Mouse (Mus musculus): ENCODE measurements around the gene Fignl1. TPM values are rescaled to one million over a fixed set of nuclear protein-coding genes. Genes with fewer than 3 reads are reported as not detected.

The Fignl1 gene
- polyA plus RNA-seq, 1 experiment from 2014 or later: 66.4 TPM

- no peaks in the 10 kb centered on the region; the same call in 1 of the 2 replicates for H3K4me1 ChIP-seq (replicated peaks; ENCODE audit: control insufficient read depth, insufficient read depth, low read length)
- no peaks in the 10 kb centered on the region for H3K36me3 ChIP-seq (ENCODE audit: control insufficient read depth, insufficient read depth, low read length)
- under 1% methylated on average over 11 of the region's 11 CpGs for WGBS
- H3K27me3 ChIP-seq (ENCODE audit: control insufficient read depth, insufficient read depth, low read length): no peaks in the 10 kb centered on the region
- H3K9ac ChIP-seq (ENCODE audit: low read depth, low read length): peak overlapping the region; percentile 84
- H3K4me3 ChIP-seq (ENCODE audit: low read depth, low read length): peak overlapping the region; percentile 60
- peak overlapping the region; percentile 43 for H3K4me2 ChIP-seq (replicated peaks; ENCODE audit: low read depth, low read length)
- peak overlapping the region; percentile 95 for H3K27ac ChIP-seq (ENCODE audit: low read depth, low read length)
- DNase-seq (ENCODE audit: low spot score) (peak; percentile 70), ATAC-seq (ENCODE audit: low FRiP score) (peak; percentile 62)
- H3K9me3 ChIP-seq (ENCODE audit: control insufficient read depth, low read length): no peaks in the 10 kb centered on the region
Observed at GRCm38 (mm10) chr11:11809404-11810175, 828 bp upstream of the Fignl1 start.

GRCm38 (mm10) chr11:11808035-11808819 is 535 bp downstream of the Fignl1 start:
- DNase-seq (ENCODE audit: low spot score): no peak
- Histone ChIP-seq H3K4me1 (replicated peaks; ENCODE audit: control insufficient read depth, insufficient read depth, low read length) (no peaks in the 10 kb centered on the region; the same call in 1 of the 2 replicates), H3K9me3 (ENCODE audit: control insufficient read depth, low read length) (no peaks in the 10 kb centered on the region), H3K9ac (ENCODE audit: low read depth, low read length) (peak overlapping the region; percentile 84), H3K27me3 (ENCODE audit: control insufficient read depth, insufficient read depth, low read length) (no peaks in the 10 kb centered on the region), H3K36me3 (ENCODE audit: control insufficient read depth, insufficient read depth, low read length) (no peaks in the 10 kb centered on the region), H3K27ac (ENCODE audit: low read depth, low read length) (peak overlapping the region; percentile 95), H3K4me2 (replicated peaks; ENCODE audit: low read depth, low read length) (peak overlapping the region; percentile 43), H3K4me3 (ENCODE audit: low read depth, low read length) (peak overlapping the region; percentile 60)
- no peak; the same call in 1 of the 2 replicates for ATAC-seq (ENCODE audit: low FRiP score)
- WGBS: 11% methylated on average over 25 of the region's 25 CpGs

GRCm38 (mm10) chr11:11805951-11806350 is 2.8 kb downstream of the Fignl1 start:
- ATAC-seq (ENCODE audit: low FRiP score): no peak
- Histone ChIP-seq H3K9ac (ENCODE audit: low read depth, low read length) (no peak overlapping the region), H3K4me1 (replicated peaks; ENCODE audit: control insufficient read depth, insufficient read depth, low read length) (no peaks in the 10 kb centered on the region), H3K4me2 (replicated peaks; ENCODE audit: low read depth, low read length) (no peak overlapping the region), H3K4me3 (ENCODE audit: low read depth, low read length) (no peak overlapping the region), H3K36me3 (ENCODE audit: control insufficient read depth, insufficient read depth, low read length) (0 out of 2 replicates have a peak, but pooled peaks cover 9% of the 10 kb centered on the region), H3K27ac (ENCODE audit: low read depth, low read length) (no peak overlapping the region), H3K27me3 (ENCODE audit: control insufficient read depth, insufficient read depth, low read length) (no peaks in the 10 kb centered on the region), H3K9me3 (ENCODE audit: control insufficient read depth, low read length) (no peaks in the 10 kb centered on the region)
- 92% methylated on average over 4 of the region's 4 CpGs for WGBS
- DNase-seq (ENCODE audit: low spot score): no peak

DNA sequence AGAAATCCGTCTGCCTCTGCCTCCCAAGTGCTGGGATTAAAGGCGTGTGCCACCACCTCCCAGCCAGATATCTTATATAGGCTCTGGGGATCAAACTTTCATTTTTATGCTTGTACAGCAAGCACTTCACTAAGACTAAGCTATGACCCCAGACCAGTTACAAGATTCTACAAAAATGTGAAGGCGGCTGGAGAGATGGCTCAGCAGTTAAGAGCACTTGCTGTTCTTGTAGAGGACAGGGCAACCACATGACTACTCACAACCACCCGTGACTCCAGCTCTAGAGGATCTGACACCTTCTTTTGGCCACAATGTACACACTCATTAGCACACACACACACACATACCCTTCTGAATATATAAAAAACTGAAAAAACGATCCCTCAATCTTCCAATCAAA is 4.3 kb downstream of the Fignl1 start:
- no peak overlapping the region for H3K9ac ChIP-seq (ENCODE audit: low read depth, low read length)
- H3K4me1 ChIP-seq (replicated peaks; ENCODE audit: control insufficient read depth, insufficient read depth, low read length): no peaks in the 10 kb centered on the region
- no peak overlapping the region for H3K4me3 ChIP-seq (ENCODE audit: low read depth, low read length)
- 92% methylated on average over 5 of the region's 5 CpGs for WGBS
- no peak overlapping the region for H3K4me2 ChIP-seq (replicated peaks; ENCODE audit: low read depth, low read length)
- 0 out of 2 replicates have a peak, but pooled peaks cover 9% of the 10 kb centered on the region for H3K36me3 ChIP-seq (ENCODE audit: control insufficient read depth, insufficient read depth, low read length)
- no peaks in the 10 kb centered on the region for H3K27me3 ChIP-seq (ENCODE audit: control insufficient read depth, insufficient read depth, low read length)
- ATAC-seq (ENCODE audit: low FRiP score) (no peak), DNase-seq (ENCODE audit: low spot score) (no peak)
- H3K27ac ChIP-seq (ENCODE audit: low read depth, low read length): no peak overlapping the region
- H3K9me3 ChIP-seq (ENCODE audit: control insufficient read depth, low read length): no peaks in the 10 kb centered on the region

DNA sequence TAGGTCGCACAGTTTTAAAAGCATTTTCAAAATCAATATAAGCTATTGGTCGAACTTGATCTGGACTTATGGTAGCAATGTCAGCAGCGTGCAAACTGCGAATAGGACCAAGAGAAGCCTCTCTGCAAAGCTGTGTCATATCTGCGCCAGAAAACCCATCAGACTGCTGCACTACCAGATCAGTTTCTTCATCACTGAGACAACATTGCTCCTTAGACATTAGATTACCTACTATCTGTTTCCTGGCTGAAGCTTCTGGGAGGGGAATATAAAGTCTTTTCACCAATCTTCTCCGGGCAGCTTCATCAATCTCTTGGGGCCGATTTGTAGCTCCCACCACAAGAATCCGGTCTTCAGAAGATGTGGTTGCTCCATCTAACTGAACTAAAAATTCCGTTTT is 7.7 kb downstream of the Fignl1 start:
- Histone ChIP-seq H3K4me1 (replicated peaks; ENCODE audit: control insufficient read depth, insufficient read depth, low read length) (no peaks in the 10 kb centered on the region), H3K9ac (ENCODE audit: low read depth, low read length) (no peak overlapping the region), H3K4me2 (replicated peaks; ENCODE audit: low read depth, low read length) (no peak overlapping the region), H3K9me3 (ENCODE audit: control insufficient read depth, low read length) (no peaks in the 10 kb centered on the region), H3K4me3 (ENCODE audit: low read depth, low read length) (no peak overlapping the region), H3K36me3 (ENCODE audit: control insufficient read depth, insufficient read depth, low read length) (0 out of 2 replicates have a peak, but pooled peaks cover 9% of the 10 kb centered on the region), H3K27me3 (ENCODE audit: control insufficient read depth, insufficient read depth, low read length) (no peaks in the 10 kb centered on the region), H3K27ac (ENCODE audit: low read depth, low read length) (no peak overlapping the region)
- WGBS: 94% methylated on average over 9 of the region's 9 CpGs
- ATAC-seq (ENCODE audit: low FRiP score): no peak
- DNase-seq (ENCODE audit: low spot score): no peak

DNA sequence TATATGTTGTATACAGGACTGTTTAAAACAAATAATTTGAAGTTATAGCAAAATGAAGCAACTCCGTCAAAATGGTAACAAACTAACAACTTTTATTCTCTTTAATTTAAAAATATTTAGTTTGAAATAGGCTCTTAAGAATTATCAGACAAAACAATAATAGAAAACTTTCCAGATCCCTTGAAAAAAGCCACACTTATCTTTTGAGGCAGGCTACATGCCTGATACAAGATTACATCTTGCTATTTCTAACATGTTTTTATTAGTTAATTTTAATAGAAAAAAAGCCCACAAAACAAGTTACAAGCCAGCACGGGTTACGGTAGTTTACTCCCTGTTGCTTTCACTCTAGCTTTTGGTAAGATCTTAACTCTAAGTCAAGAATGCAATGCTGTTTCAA is 8.5 kb downstream of the Fignl1 start:
- H3K9ac ChIP-seq (ENCODE audit: low read depth, low read length): no peak overlapping the region
- H3K27ac ChIP-seq (ENCODE audit: low read depth, low read length): no peak overlapping the region
- ATAC-seq (ENCODE audit: low FRiP score) (no peak), DNase-seq (ENCODE audit: low spot score) (no peak)
- H3K4me2 ChIP-seq (replicated peaks; ENCODE audit: low read depth, low read length): no peak overlapping the region
- 0 out of 2 replicates have a peak, but pooled peaks cover 9% of the 10 kb centered on the region for H3K36me3 ChIP-seq (ENCODE audit: control insufficient read depth, insufficient read depth, low read length)
- H3K4me3 ChIP-seq (ENCODE audit: low read depth, low read length): no peak overlapping the region
- 95% methylated on average over 3 of the region's 3 CpGs for WGBS
- no peaks in the 10 kb centered on the region for H3K4me1 ChIP-seq (replicated peaks; ENCODE audit: control insufficient read depth, insufficient read depth, low read length)
- no peaks in the 10 kb centered on the region for H3K9me3 ChIP-seq (ENCODE audit: control insufficient read depth, low read length)
- no peaks in the 10 kb centered on the region for H3K27me3 ChIP-seq (ENCODE audit: control insufficient read depth, insufficient read depth, low read length)

- no peaks in the 10 kb centered on the region for H3K27me3 ChIP-seq (ENCODE audit: control insufficient read depth, insufficient read depth, low read length)
- no peaks in the 10 kb centered on the region for H3K9me3 ChIP-seq (ENCODE audit: control insufficient read depth, low read length)
- no peak overlapping the region for H3K9ac ChIP-seq (ENCODE audit: low read depth, low read length)
- 0 out of 2 replicates have a peak, but pooled peaks cover 9% of the 10 kb centered on the region for H3K36me3 ChIP-seq (ENCODE audit: control insufficient read depth, insufficient read depth, low read length)
- H3K4me2 ChIP-seq (replicated peaks; ENCODE audit: low read depth, low read length): no peak overlapping the region
- no peak for ATAC-seq (ENCODE audit: low FRiP score)
- no peak overlapping the region for H3K27ac ChIP-seq (ENCODE audit: low read depth, low read length)
- H3K4me3 ChIP-seq (ENCODE audit: low read depth, low read length): no peak overlapping the region
- no peak for DNase-seq (ENCODE audit: low spot score)
- H3K4me1 ChIP-seq (replicated peaks; ENCODE audit: control insufficient read depth, insufficient read depth, low read length): no peaks in the 10 kb centered on the region
- WGBS: 100% methylated on average over 1 of the region's 1 CpGs
Observed at GRCm38 (mm10) chr11:11798690-11799089, 10.1 kb downstream of the Fignl1 start.

- ATAC-seq (ENCODE audit: low FRiP score) (no peak), DNase-seq (ENCODE audit: low spot score) (no peak)
- H3K4me2 ChIP-seq (replicated peaks; ENCODE audit: low read depth, low read length): no peak overlapping the region
- H3K27me3 ChIP-seq (ENCODE audit: control insufficient read depth, insufficient read depth, low read length): no peaks in the 10 kb centered on the region
- no peak overlapping the region for H3K4me3 ChIP-seq (ENCODE audit: low read depth, low read length)
- WGBS: 96% methylated on average over 1 of the region's 1 CpGs
- no peak overlapping the region for H3K9ac ChIP-seq (ENCODE audit: low read depth, low read length)
- no peak overlapping the region for H3K27ac ChIP-seq (ENCODE audit: low read depth, low read length)
- H3K36me3 ChIP-seq (ENCODE audit: control insufficient read depth, insufficient read depth, low read length): no peaks in the 10 kb centered on the region
- no peaks in the 10 kb centered on the region for H3K4me1 ChIP-seq (replicated peaks; ENCODE audit: control insufficient read depth, insufficient read depth, low read length)
- H3K9me3 ChIP-seq (ENCODE audit: control insufficient read depth, low read length): no peaks in the 10 kb centered on the region
Observed at GRCm38 (mm10) chr11:11794626-11795025, 14.1 kb downstream of the Fignl1 start.

Data from hindbrain, embryonic 11.5 days (tissue).